Mouse (Mus musculus) erythroblast, embryonic 14.5 days (primary cell): Measurements from ENCODE around the gene Eci2. TPM values are rescaled to one million over a fixed set of nuclear protein-coding genes. Genes with fewer than 3 reads are reported as not detected.
"Not testable (repeated sequence)": the region's sequence is repeated elsewhere in the genome, so short reads cannot be mapped to it uniquely, and the experiment has no call there.

Experiments
- H3K27me3 ChIP-seq: 2 replicates; pipeline ENCODE4 v1.6.1; 2012; ENCODE audit warnings: inconsistent platforms; ENCODE audit not compliant: control insufficient read depth
- H3K36me3 ChIP-seq: 2 replicates; pipeline ENCODE4 v1.6.1; 2012; ENCODE audit warnings: mild to moderate bottlenecking, inconsistent platforms; ENCODE audit not compliant: control insufficient read depth
- H3K4me1 ChIP-seq: 2 replicates; pipeline ENCODE4 v1.6.1; 2012; ENCODE audit warnings: inconsistent platforms; ENCODE audit not compliant: control insufficient read depth
- H3K4me3 ChIP-seq: replicated peaks from 2 replicates; pipeline ENCODE3; 2012; ENCODE audit warnings: moderate library complexity, mild to moderate bottlenecking, inconsistent platforms
- H3K9me3 ChIP-seq: 2 replicates; pipeline ENCODE4 v1.6.1; 2012; ENCODE audit warnings: low read length, inconsistent platforms, mixed read lengths; ENCODE audit not compliant: control insufficient read depth
- GATA1 ChIP-seq: IDR thresholded peaks from 2 replicates; pipeline ENCODE4 v1.6.1; 2012; ENCODE audit warnings: low read length, inconsistent platforms, mixed read lengths
- TAL1 ChIP-seq: IDR thresholded peaks from 3 replicates; pipeline ENCODE4 v1.6.1; 2012; ENCODE audit warnings: low read length, inconsistent platforms, mixed read lengths
- polyA plus RNA-seq: library from polyadenylated mRNA; stranded (reverse); fragments of >175 nt; gene quantifications from 2 replicates; pipeline ENCODE4 v1.2.3, GENCODE M21; 2012

Gene Eci2
- polyA plus RNA-seq, 1 experiment: 1.2 TPM

- no peaks in the 10 kb centered on the region for H3K9me3 ChIP-seq
- no peak overlapping the region for H3K4me3 ChIP-seq
- H3K27me3 ChIP-seq: peaks cover 5% of the 10 kb centered on the region; the same call in 1 of the 2 replicates
- H3K36me3 ChIP-seq: peaks cover 20% of the 10 kb centered on the region
- peaks cover 11% of the 10 kb centered on the region for H3K4me1 ChIP-seq
- TF ChIP-seq TAL1: no peak
- no peak for TF ChIP-seq GATA1
These were observed 53.1 kb downstream of the Eci2 start for GRCm38 (mm10) chr13:34973770-34974169.

GRCm38 (mm10) chr13:34973149-34973548 is 53.7 kb downstream of the Eci2 start:
- TF ChIP-seq GATA1: no peak
- no peak for TF ChIP-seq TAL1
- Histone ChIP-seq H3K4me3 (no peak overlapping the region), H3K4me1 (peaks cover 11% of the 10 kb centered on the region), H3K27me3 (peaks cover 5% of the 10 kb centered on the region; the same call in 1 of the 2 replicates), H3K9me3 (no peaks in the 10 kb centered on the region), H3K36me3 (peaks cover 14% of the 10 kb centered on the region)

GRCm38 (mm10) chr13:34972456-34972855 is 54.4 kb downstream of the Eci2 start:
- H3K4me1 ChIP-seq, H3K9me3 ChIP-seq, H3K4me3 ChIP-seq, H3K27me3 ChIP-seq, H3K36me3 ChIP-seq: not testable (repeated sequence)

GRCm38 (mm10) chr13:34965647-34966046 is 61.2 kb downstream of the Eci2 start:
- H3K4me1 ChIP-seq, H3K4me3 ChIP-seq, H3K9me3 ChIP-seq, H3K36me3 ChIP-seq: not testable (repeated sequence)
- H3K27me3 ChIP-seq: peaks cover 50% of the 10 kb centered on the region

GRCm38 (mm10) chr13:34964866-34965265 is 62.0 kb downstream of the Eci2 start:
- Histone ChIP-seq H3K27me3 (peaks cover 50% of the 10 kb centered on the region), H3K9me3 (no peaks in the 10 kb centered on the region), H3K4me1 (peaks cover 2% of the 10 kb centered on the region; the same call in 1 of the 2 replicates), H3K4me3 (no peak overlapping the region), H3K36me3 (no peaks in the 10 kb centered on the region)
- TF ChIP-seq TAL1 (no peak), GATA1 (no peak)

GRCm38 (mm10) chr13:34964419-34964818 is 62.5 kb downstream of the Eci2 start:
- no peak overlapping the region for H3K4me3 ChIP-seq
- H3K4me1 ChIP-seq: peaks cover 2% of the 10 kb centered on the region; the same call in 1 of the 2 replicates
- H3K27me3 ChIP-seq: peaks cover 50% of the 10 kb centered on the region
- no peaks in the 10 kb centered on the region for H3K36me3 ChIP-seq
- no peak for TF ChIP-seq GATA1
- TF ChIP-seq TAL1: no peak
- no peaks in the 10 kb centered on the region for H3K9me3 ChIP-seq

GRCm38 (mm10) chr13:34963511-34964397 is 63.1 kb downstream of the Eci2 start, which contains the start of gene Eci3:
Gene Eci3, minus strand, starts transcription at chr13:34963810.
- peaks cover 2% of the 10 kb centered on the region; the same call in 1 of the 2 replicates for H3K4me1 ChIP-seq
- H3K36me3 ChIP-seq: no peaks in the 10 kb centered on the region
- H3K4me3 ChIP-seq: no peak within 1 kb of the TSS
- peaks cover 45% of the 10 kb centered on the region for H3K27me3 ChIP-seq
- no peaks in the 10 kb centered on the region for H3K9me3 ChIP-seq
- TF ChIP-seq GATA1: no peak
- no peak for TF ChIP-seq TAL1

- Histone ChIP-seq H3K36me3 (no peaks in the 10 kb centered on the region), H3K27me3 (peaks cover 36% of the 10 kb centered on the region), H3K4me1 (peaks cover 2% of the 10 kb centered on the region; the same call in 1 of the 2 replicates), H3K4me3 (no peak overlapping the region), H3K9me3 (no peaks in the 10 kb centered on the region)
- TF ChIP-seq TAL1: no peak
- TF ChIP-seq GATA1: no peak
These were observed 65.7 kb downstream of the Eci2 start for GRCm38 (mm10) chr13:34960996-34961770.

- not testable (repeated sequence) for H3K9me3 ChIP-seq, H3K4me1 ChIP-seq, H3K27me3 ChIP-seq, H3K4me3 ChIP-seq, H3K36me3 ChIP-seq
These were observed 68.7 kb downstream of the Eci2 start for GRCm38 (mm10) chr13:34958158-34958557.
